Mouse (Mus musculus) small intestine, adult 2 months (tissue): ENCODE measurements around the gene Foxf2.

ENCODE experiments used
- CTCF ChIP-seq: fragments of 200-500 bp; IDR thresholded peaks from 2 replicates; pipeline ENCODE4 v1.5.1; 2012; ENCODE audit warnings: low read depth, mild to moderate bottlenecking, control low read depth, inconsistent platforms, low read length, moderate library complexity, mixed read lengths; ENCODE audit not compliant: insufficient replicate concordance, insufficient read length; ENCODE audit errors: extremely low read depth
- POLR2A ChIP-seq: fragments of 200-500 bp; IDR thresholded peaks from 2 replicates; pipeline ENCODE4 v1.6.1; 2012; ENCODE audit warnings: low read depth, mild to moderate bottlenecking, control low read depth, inconsistent platforms, low read length, moderate library complexity

DNA sequence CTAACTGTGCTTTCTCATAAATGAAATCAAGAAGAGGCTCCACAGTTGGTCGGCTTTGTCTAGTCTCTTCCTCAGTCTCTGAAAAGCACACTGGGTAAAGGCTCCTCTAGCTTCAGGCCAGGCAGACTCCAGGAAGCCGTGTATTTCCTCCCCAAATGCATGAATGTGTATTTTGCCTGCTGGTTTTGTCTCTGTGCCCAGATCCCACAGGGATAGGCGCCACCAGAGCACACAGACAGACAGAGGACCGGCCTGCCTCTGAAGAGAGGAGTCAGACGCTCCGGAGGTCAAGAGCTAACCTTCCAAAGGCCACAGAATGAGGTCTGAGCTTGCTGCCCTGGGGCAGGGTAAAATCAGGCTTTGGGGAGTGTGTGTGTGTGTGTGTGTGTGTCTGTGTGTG lies 48.0 kb upstream of the Foxf2 start:
- TF ChIP-seq CTCF (no peak), POLR2A (no peak)
